Mouse (Mus musculus) thymus, postnatal 36 days (tissue): ENCODE results near the gene Gpr183.

Source experiments
- DNase-seq, 2 experiments: peaks; one replicate each; pipeline ENCODE4 v3.0.0; 2022; ENCODE audit warnings: mixed read lengths in 2 of 2

Gpr183 gene

GRCm38 (mm10) chr14:121987287-121987686, 22.3 kb upstream of the Gpr183 start:
- DNase-seq, result no peak

GRCm38 (mm10) chr14:121986028-121986427, 21.0 kb upstream of the Gpr183 start:
- DNase-seq, result no peak

- no peak for DNase-seq
Measured at GRCm38 (mm10) chr14:121985477-121985876, 20.5 kb upstream of the Gpr183 start.

- DNase-seq, result no peak
Measured at GRCm38 (mm10) chr14:121983009-121983933, 18.3 kb upstream of the Gpr183 start.

GRCm38 (mm10) chr14:121981531-121981930, 16.5 kb upstream of the Gpr183 start:
- no peak for DNase-seq

GRCm38 (mm10) chr14:121973114-121973513, 8.1 kb upstream of the Gpr183 start:
- no peak for DNase-seq

- DNase-seq, result no peak
Measured at GRCm38 (mm10) chr14:121970402-121970801, 5.4 kb upstream of the Gpr183 start.

- no peak for DNase-seq
Measured at GRCm38 (mm10) chr14:121967095-121967494, 2.1 kb upstream of the Gpr183 start.

- no peak for DNase-seq
Measured at GRCm38 (mm10) chr14:121965461-121965860, 466 bp upstream of the Gpr183 start.

- no peak for DNase-seq
Measured at GRCm38 (mm10) chr14:121963942-121964335, 1.1 kb downstream of the Gpr183 start.

GRCm38 (mm10) chr14:121963251-121963941, 1.6 kb downstream of the Gpr183 start:
- DNase-seq, result no peak

- DNase-seq, result no peak
Measured at GRCm38 (mm10) chr14:121962128-121962890, 2.7 kb downstream of the Gpr183 start.

- no peak for DNase-seq
Measured at GRCm38 (mm10) chr14:121961496-121962127, 3.4 kb downstream of the Gpr183 start.

- DNase-seq, result no peak
Measured at GRCm38 (mm10) chr14:121960997-121961396, 4.0 kb downstream of the Gpr183 start.

GRCm38 (mm10) chr14:121960531-121960930, 4.5 kb downstream of the Gpr183 start:
- DNase-seq, result no peak

GRCm38 (mm10) chr14:121960031-121960430, 5.0 kb downstream of the Gpr183 start:
- DNase-seq, result no peak

- DNase-seq, result no peak
Measured at GRCm38 (mm10) chr14:121959538-121959980, 5.4 kb downstream of the Gpr183 start.

GRCm38 (mm10) chr14:121958751-121959537, 6.1 kb downstream of the Gpr183 start:
- no peak for DNase-seq

- DNase-seq, result no peak
Measured at GRCm38 (mm10) chr14:121958041-121958750, 6.8 kb downstream of the Gpr183 start.

GRCm38 (mm10) chr14:121957176-121957871, 7.7 kb downstream of the Gpr183 start:
- DNase-seq, result no peak
